Mouse (Mus musculus) neural tube, embryonic 12.5 days (tissue): ENCODE measurements around the gene Fxyd3. TPM values are rescaled to one million over a fixed set of nuclear protein-coding genes. Genes with fewer than 3 reads are reported as not detected.

Experiments used
- ATAC-seq: fragments of 200-750 bp; cut with Nextera tagmentation; 2 replicates; pipeline ENCODE4 v1.8.0; 2017; ENCODE audit warnings: low read depth, mild to moderate bottlenecking, moderate TSS enrichment, moderate library complexity; ENCODE audit not compliant: low FRiP score
- H3K27ac ChIP-seq: fragments of 300-500 bp; sonication (generic); 2 replicates; pipeline ENCODE4 v1.5.1; 2016
- H3K27me3 ChIP-seq: fragments of 300-500 bp; sonication (generic); replicated peaks from 2 replicates; pipeline ENCODE4 v1.6.1; 2016; ENCODE audit warnings: mild to moderate bottlenecking
- H3K36me3 ChIP-seq: fragments of 300-500 bp; sonication (generic); 2 replicates; pipeline ENCODE4 v1.6.1; 2016; ENCODE audit warnings: mild to moderate bottlenecking
- H3K4me1 ChIP-seq: fragments of 300-500 bp; sonication (generic); 2 replicates; pipeline ENCODE4 v1.6.1; 2016
- H3K4me2 ChIP-seq: fragments of 300-500 bp; sonication (generic); replicated peaks from 2 replicates; pipeline ENCODE4 v1.6.1; 2016; ENCODE audit warnings: mild to moderate bottlenecking
- H3K4me3 ChIP-seq: fragments of 300-500 bp; sonication (generic); 2 replicates; pipeline ENCODE4 v1.5.1; 2016
- H3K9ac ChIP-seq: fragments of 300-500 bp; sonication (generic); 2 replicates; pipeline ENCODE4 v1.6.1; 2016; ENCODE audit warnings: mild to moderate bottlenecking
- H3K9me3 ChIP-seq: fragments of 300-500 bp; sonication (generic); 2 replicates; pipeline ENCODE4 v1.6.1; 2016; ENCODE audit warnings: mild to moderate bottlenecking
- WGBS: fragments of 180-500 bp; shearing (Covaris S2); methylation state at CpG from one replicate; pipeline ENCODE4 v1.1.7; 2016; 5-methylcytosine and 5-hydroxymethylcytosine counted together
- polyA plus RNA-seq: library from polyadenylated mRNA; unstranded; fragments of >200 nt; fragmentation: Nextera tagmentation; extraction: Ambion mirVana; gene quantifications from 2 replicates; pipeline ENCODE4 v1.2.1, GENCODE M21; 2016

Gene Fxyd3
- polyA plus RNA-seq, 1 experiment from 2014 or later = 7.8 TPM

- no peaks in the 10 kb centered on the region for H3K36me3 ChIP-seq
- no peak overlapping the region for H3K9ac ChIP-seq
- H3K4me3 ChIP-seq = no peak overlapping the region
- no peak for ATAC-seq
- WGBS = 72% methylated on average over 9 of the region's 9 CpGs
- H3K4me2 ChIP-seq = no peak overlapping the region
- H3K27me3 ChIP-seq = no peaks in the 10 kb centered on the region
- H3K4me1 ChIP-seq = no peaks in the 10 kb centered on the region
- no peaks in the 10 kb centered on the region for H3K9me3 ChIP-seq
- H3K27ac ChIP-seq = no peak overlapping the region
Measured at GRCm38 (mm10) chr7:31096892-31097564, 20.5 kb upstream of the Fxyd3 start.

GRCm38 (mm10) chr7:31094774-31095501 lies 18.4 kb upstream of the Fxyd3 start:
- H3K4me1 ChIP-seq = no peaks in the 10 kb centered on the region
- no peak overlapping the region for H3K9ac ChIP-seq
- no peak overlapping the region for H3K27ac ChIP-seq
- H3K36me3 ChIP-seq = no peaks in the 10 kb centered on the region
- ATAC-seq = no peak
- H3K4me2 ChIP-seq = no peak overlapping the region
- H3K27me3 ChIP-seq = no peaks in the 10 kb centered on the region
- no peak overlapping the region for H3K4me3 ChIP-seq
- no peaks in the 10 kb centered on the region for H3K9me3 ChIP-seq
- WGBS = 26% methylated on average over 12 of the region's 12 CpGs

- Histone ChIP-seq H3K4me2 (no peak overlapping the region), H3K9me3 (0 out of 2 replicates have a peak, but pooled peaks cover 4% of the 10 kb centered on the region), H3K4me1 (no peaks in the 10 kb centered on the region), H3K9ac (no peak overlapping the region), H3K36me3 (no peaks in the 10 kb centered on the region), H3K27ac (no peak overlapping the region), H3K27me3 (no peaks in the 10 kb centered on the region), H3K4me3 (no peak overlapping the region)
- ATAC-seq = no peak
- WGBS = 91% methylated on average over 2 of the region's 2 CpGs
Measured at GRCm38 (mm10) chr7:31089721-31090120, 13.2 kb upstream of the Fxyd3 start.

- Histone ChIP-seq H3K9me3 (0 out of 2 replicates have a peak, but pooled peaks cover 4% of the 10 kb centered on the region), H3K4me1 (0 out of 2 replicates have a peak, but pooled peaks cover under 1% of the 10 kb centered on the region), H3K27me3 (no peaks in the 10 kb centered on the region), H3K4me3 (no peak overlapping the region), H3K36me3 (no peaks in the 10 kb centered on the region), H3K9ac (no peak overlapping the region), H3K4me2 (no peak overlapping the region), H3K27ac (no peak overlapping the region)
- ATAC-seq = no peak
- WGBS = 80% methylated on average over 3 of the region's 3 CpGs
Measured at GRCm38 (mm10) chr7:31088206-31088605, 11.7 kb upstream of the Fxyd3 start.

- peaks cover 7% of the 10 kb centered on the region; the same call in 1 of the 2 replicates for H3K4me1 ChIP-seq
- H3K9ac ChIP-seq = no peak overlapping the region
- H3K4me3 ChIP-seq = no peak overlapping the region
- no peak for ATAC-seq
- 0 out of 2 replicates have a peak, but pooled peaks cover 4% of the 10 kb centered on the region for H3K9me3 ChIP-seq
- 68% methylated on average over 2 of the region's 2 CpGs for WGBS
- no peaks in the 10 kb centered on the region for H3K36me3 ChIP-seq
- no peak overlapping the region for H3K27ac ChIP-seq
- no peak overlapping the region for H3K4me2 ChIP-seq
- no peaks in the 10 kb centered on the region for H3K27me3 ChIP-seq
Measured at GRCm38 (mm10) chr7:31087262-31087661, 10.8 kb upstream of the Fxyd3 start.

GRCm38 (mm10) chr7:31086175-31086755 lies 9.8 kb upstream of the Fxyd3 start:
- 89% methylated on average over 9 of the region's 9 CpGs for WGBS
- no peak overlapping the region for H3K4me2 ChIP-seq

GRCm38 (mm10) chr7:31085171-31085570 lies 8.7 kb upstream of the Fxyd3 start:
- Histone ChIP-seq H3K36me3 (no peaks in the 10 kb centered on the region), H3K4me1 (peaks cover 7% of the 10 kb centered on the region; the same call in 1 of the 2 replicates), H3K4me2 (no peak overlapping the region), H3K4me3 (no peak overlapping the region), H3K9me3 (0 out of 2 replicates have a peak, but pooled peaks cover 4% of the 10 kb centered on the region), H3K9ac (no peak overlapping the region), H3K27ac (no peak overlapping the region), H3K27me3 (no peaks in the 10 kb centered on the region)
- 23% methylated on average over 3 of the region's 3 CpGs for WGBS
- ATAC-seq = no peak

More at GRCm38 (mm10) chr7:31086175-31086755, 9.8 kb upstream of the Fxyd3 start:
- peaks cover 7% of the 10 kb centered on the region; the same call in 1 of the 2 replicates for H3K4me1 ChIP-seq
- no peaks in the 10 kb centered on the region for H3K27me3 ChIP-seq
- H3K4me3 ChIP-seq = no peak overlapping the region
- no peak overlapping the region for H3K27ac ChIP-seq
- no peaks in the 10 kb centered on the region for H3K36me3 ChIP-seq
- ATAC-seq = no peak
- no peak overlapping the region for H3K9ac ChIP-seq
- 0 out of 2 replicates have a peak, but pooled peaks cover 4% of the 10 kb centered on the region for H3K9me3 ChIP-seq

- 60% methylated on average over 9 of the region's 9 CpGs for WGBS
- H3K4me2 ChIP-seq = no peak overlapping the region
- ATAC-seq = no peak
- H3K4me1 ChIP-seq = peaks cover 7% of the 10 kb centered on the region; the same call in 1 of the 2 replicates
- no peak overlapping the region for H3K4me3 ChIP-seq
- no peak overlapping the region for H3K27ac ChIP-seq
- 0 out of 2 replicates have a peak, but pooled peaks cover 4% of the 10 kb centered on the region for H3K9me3 ChIP-seq
- no peaks in the 10 kb centered on the region for H3K36me3 ChIP-seq
- no peaks in the 10 kb centered on the region for H3K27me3 ChIP-seq
- H3K9ac ChIP-seq = no peak overlapping the region
Measured at GRCm38 (mm10) chr7:31084140-31084539, 7.6 kb upstream of the Fxyd3 start.

- Histone ChIP-seq H3K4me3 (no peak overlapping the region), H3K9me3 (0 out of 2 replicates have a peak, but pooled peaks cover 4% of the 10 kb centered on the region), H3K27ac (no peak overlapping the region), H3K4me1 (peaks cover 9% of the 10 kb centered on the region; the same call in 1 of the 2 replicates), H3K36me3 (no peaks in the 10 kb centered on the region), H3K4me2 (no peak overlapping the region), H3K27me3 (no peaks in the 10 kb centered on the region), H3K9ac (no peak overlapping the region)
- WGBS = 63% methylated on average over 14 of the region's 14 CpGs
- ATAC-seq = 0 out of 2 replicates have a peak, but pooled peaks have one; percentile 19
Measured at GRCm38 (mm10) chr7:31082831-31083588, 6.5 kb upstream of the Fxyd3 start.

- Histone ChIP-seq H3K4me2 (no peak overlapping the region), H3K27me3 (no peaks in the 10 kb centered on the region), H3K9ac (no peak overlapping the region), H3K36me3 (no peaks in the 10 kb centered on the region), H3K9me3 (0 out of 2 replicates have a peak, but pooled peaks cover 4% of the 10 kb centered on the region), H3K4me3 (no peak overlapping the region), H3K27ac (no peak overlapping the region), H3K4me1 (peaks cover 17% of the 10 kb centered on the region; the same call in 1 of the 2 replicates)
- ATAC-seq = no peak
Measured at GRCm38 (mm10) chr7:31082106-31082505, 5.6 kb upstream of the Fxyd3 start.

GRCm38 (mm10) chr7:31081106-31081505 lies 4.6 kb upstream of the Fxyd3 start:
- 32% methylated on average over 1 of the region's 1 CpGs for WGBS
- no peaks in the 10 kb centered on the region for H3K27me3 ChIP-seq

More at GRCm38 (mm10) chr7:31081106-31081505, 4.6 kb upstream of the Fxyd3 start:
- Histone ChIP-seq H3K4me3 (no peak overlapping the region), H3K27ac (no peak overlapping the region), H3K4me2 (no peak overlapping the region), H3K36me3 (no peaks in the 10 kb centered on the region), H3K9me3 (0 out of 2 replicates have a peak, but pooled peaks cover 4% of the 10 kb centered on the region), H3K9ac (no peak overlapping the region), H3K4me1 (peaks cover 17% of the 10 kb centered on the region; the same call in 1 of the 2 replicates)
- ATAC-seq = no peak
